Mouse (Mus musculus): ENCODE measurements at regions not wholly inside any gene's neighbourhood (a gene's known extent, or its start where the extent isn't known, plus 50 kb on each side); places are given as distances from the start of the nearest gene placed in this dataset.
"Not testable (repeated sequence)": the region's sequence is repeated elsewhere in the genome, so short reads cannot be mapped to it uniquely, and the experiment has no call there.

DNA sequence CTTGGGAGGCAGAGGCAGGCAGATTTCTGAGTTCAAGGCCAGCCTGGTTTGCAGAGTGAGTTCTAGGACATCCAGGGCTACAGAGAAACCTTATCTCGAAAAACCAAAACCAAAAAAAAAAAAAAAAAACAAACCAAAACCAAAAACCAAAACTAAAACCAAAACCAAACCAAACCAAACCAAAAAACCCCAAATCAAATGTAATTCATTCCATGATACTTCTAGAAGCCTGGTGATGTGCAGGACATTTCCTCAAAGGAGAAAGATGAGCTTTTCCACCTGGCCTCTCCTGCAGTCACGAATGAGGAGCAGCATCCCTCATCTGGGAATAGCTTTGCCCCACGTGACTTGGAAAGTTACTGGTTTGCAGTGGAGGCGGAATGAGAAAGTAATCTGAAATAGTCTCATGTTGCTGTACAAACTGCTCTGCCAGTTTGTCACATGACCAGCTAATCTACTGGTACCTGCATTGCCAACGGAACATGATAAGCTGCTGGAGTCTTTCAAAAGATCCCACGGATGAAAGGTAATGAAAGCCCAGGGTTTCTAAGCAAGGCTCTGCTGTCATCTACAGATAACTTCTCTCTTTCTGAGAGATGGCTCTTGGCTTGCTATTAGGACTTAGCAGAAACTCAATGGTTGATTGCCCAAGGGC is 127.8 kb upstream of the Max start:
- no peak for DNase-seq (ENCODE audit: low read depth, low spot score)

DNA sequence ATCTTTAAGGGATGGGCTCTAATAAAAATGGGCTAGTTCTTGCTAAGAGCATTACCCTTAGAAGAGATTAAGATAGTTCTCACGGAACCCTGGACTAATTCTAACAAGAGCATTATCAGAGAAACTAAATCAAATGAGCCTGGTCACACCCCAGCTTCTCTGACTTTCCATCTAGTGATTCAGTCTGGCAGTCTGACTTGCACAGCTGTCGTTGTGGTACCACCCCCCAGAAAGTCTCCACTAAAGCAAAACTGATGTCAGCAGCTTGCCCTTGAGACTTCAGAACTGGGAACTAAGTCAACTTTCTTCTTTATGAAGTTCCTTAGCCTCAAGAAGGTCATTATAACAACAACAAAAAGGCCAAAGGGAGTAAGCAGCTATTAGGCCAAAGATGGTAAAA is 126.5 kb upstream of the Max start:
- DNase-seq (ENCODE audit: low read depth, low spot score), result no peak

DNA sequence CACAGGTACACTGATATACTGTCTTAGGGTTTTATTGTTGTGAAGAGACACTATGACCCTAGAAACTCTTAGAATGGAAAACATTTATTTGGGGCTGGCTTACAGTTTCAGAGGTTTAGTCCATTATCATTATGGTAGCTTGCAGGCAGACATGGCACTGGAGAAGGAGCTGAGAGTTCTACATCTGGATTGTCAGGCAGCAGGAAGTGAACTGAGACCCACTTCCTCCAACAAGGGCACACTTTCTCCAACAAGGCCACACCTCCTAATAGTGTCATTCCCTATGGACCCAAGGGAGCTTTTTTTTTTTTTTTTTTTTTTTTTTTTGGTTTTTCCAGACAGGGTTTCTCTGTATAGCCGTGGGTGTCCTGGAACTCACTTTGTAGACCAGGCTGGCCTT is 124.9 kb upstream of the Max start:
- DNase-seq (ENCODE audit: low read depth, low spot score), result not testable (repeated sequence)

DNA sequence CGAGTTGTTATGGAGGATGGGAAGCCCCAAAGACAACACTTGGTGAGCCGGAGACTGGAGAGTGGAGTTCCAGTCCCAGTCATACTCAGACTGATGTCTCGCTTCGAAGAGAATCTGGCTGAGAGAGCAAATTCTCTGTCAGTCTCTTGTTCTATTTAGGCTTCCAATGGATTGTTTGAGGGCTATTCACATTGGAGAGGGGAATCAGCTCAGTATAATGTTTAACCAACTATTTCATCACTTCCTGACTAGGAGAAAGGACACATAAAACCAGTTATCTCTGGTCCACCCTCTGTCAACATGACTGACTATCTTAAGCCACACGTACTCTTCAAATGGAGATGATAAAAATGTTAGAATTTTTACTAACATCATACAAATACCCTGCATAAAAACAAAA is 123.9 kb upstream of the Max start:
- no peak for DNase-seq (ENCODE audit: low read depth, low spot score)

DNA sequence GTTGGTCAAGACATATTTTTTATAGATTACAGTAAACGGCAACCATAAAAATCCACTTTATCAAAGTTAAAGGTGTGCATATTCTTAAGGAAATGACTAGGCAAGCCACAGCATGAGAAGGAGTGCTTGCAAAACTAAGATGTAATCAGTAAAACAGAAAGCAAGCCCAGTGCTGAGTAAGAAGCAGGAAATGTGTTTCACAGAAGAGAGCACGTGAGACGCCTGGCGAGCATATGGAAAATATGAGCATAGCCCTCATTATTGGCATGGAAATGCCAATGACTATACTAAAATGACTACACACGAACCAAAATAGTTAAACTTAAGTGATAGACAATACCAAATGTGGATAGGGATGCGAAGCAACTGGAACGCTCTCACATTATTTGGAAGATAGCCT is 123.2 kb upstream of the Max start:
- no peak for DNase-seq (ENCODE audit: low read depth, low spot score)

DNA sequence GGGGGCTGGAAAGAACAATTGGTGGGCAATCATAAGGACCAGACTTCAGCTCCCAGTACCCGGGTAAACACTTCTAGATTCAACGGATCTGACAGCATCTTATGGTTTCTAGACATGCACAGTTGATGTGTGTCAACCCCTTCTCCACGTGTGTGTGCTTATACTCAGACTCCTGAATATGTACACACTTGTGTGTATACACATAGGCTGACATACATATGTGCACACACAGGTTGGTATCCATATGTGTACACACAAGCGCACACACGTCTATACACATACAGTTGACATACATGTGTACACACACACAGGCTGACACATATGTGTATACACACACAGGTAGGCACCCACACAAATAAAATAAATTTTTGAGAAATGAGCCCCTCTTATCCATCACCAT is 122.7 kb upstream of the Max start:
- no peak for DNase-seq (ENCODE audit: low read depth, low spot score)

DNA sequence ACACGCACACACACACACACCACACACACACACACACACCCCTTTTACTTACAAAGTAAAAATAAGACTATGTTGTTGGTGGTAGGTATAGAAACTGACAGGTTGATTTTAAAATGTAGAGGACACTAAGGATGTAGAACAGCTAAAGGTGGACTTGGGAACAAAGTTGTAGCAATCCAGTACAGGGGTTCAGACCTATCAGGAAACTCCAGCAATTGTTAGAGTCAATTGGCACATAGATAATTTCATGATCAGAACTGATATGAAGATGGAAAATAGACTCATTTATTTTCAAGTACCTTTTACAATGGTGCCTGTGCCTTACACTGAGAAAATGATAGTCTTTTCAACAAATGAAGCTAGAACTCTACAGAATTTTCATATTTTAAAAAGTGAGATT is 122.3 kb upstream of the Max start:
- no peak for DNase-seq (ENCODE audit: low read depth, low spot score)

DNA sequence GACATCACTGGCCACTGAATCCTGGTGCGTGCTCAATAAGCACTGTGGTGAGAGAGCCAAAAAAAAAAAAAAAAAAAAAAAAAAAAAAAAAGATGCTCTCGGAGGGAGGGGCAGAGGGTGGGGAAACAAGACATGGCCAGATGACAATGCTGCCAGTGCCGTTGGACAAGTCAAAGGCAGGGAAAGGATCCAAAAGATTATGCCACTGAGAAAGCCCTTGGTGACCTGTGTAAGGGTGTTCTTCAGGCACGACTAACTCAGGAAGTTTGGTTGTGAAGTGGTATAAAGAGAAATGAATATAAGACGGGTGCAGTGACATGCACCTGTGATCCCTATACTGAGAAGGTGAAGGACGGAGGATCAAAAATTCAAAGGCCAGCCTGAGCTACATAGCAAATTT is 121.8 kb upstream of the Max start:
- DNase-seq (ENCODE audit: low read depth, low spot score), result no peak

DNA sequence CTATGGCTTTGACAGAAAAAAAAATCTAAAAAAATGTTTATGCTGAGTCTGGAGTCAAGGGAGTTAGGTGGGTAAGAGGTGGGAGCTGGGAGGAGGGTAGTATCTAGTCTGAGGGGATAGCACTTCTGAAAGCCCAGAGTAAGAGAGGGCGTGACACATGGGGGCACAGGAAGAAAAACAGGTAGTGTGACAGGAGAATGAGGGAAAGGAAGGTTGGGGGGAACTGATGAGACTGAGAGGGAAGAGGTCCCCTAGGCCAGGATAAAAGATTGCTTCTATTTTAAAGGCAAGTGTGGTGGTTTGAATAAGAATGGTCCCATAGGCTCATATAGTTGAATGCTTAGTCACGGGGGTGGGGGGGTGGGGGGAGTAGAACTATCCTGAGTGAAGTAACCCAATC is 119.8 kb upstream of the Max start:
- no peak for DNase-seq (ENCODE audit: low read depth, low spot score)

DNA sequence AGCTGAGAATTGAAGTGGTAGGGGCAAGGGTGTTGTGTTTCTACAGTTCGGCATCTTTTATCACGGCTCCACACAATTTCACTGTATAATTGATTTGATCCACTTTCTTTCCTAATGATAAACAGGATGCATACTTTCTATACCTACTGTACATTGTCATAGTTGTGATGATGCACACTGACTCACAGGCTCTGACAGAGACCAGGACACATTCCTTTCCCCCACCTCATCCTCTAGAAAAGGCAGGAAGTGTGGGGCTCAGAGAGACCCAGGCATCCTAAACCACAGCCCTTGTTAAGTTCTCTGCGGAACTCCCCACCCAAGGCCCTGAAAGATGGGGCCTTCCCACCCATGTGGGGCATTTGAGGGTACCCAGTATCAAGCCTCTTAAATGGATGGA is 117.5 kb upstream of the Max start:
- DNase-seq (ENCODE audit: low read depth, low spot score), result no peak

DNA sequence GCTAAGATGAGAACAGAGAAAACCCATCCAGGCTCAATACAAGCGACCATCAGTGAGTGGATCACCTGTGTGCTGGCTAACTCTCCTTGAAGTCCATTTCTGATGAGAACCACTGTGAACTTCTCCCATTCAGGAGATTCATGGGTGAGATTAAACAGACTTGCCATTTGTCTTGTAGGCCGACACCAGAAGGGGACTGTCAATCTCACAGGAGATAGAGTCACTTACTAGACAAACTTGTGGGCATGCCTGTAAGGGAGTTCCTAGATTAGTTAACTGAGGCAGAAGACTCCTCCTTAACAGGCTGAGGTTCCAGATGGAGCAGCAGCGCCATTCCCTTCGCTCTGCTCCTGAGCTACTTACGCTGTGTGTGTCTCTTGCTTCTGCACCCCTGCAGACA is 114.7 kb upstream of the Max start:
- no peak for DNase-seq (ENCODE audit: low read depth, low spot score)

DNA sequence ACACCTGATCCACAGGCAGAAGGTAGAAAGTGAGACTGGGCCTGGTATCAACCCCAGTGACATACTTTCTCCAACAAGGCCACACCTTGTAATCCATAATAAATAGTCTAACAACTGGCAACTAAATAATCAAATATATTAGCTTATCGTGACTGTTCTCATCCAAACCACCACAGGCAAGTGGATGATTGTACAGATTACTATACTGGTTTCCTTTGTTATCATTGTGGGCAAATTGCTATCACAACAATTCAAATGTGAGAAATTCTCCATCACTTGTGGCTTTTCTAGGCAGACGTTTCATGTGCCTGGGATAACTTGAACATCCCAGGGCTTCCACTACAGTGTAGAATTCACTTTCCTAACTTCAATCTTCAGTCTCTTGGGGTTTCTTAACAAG is 112.6 kb upstream of the Max start:
- no peak for DNase-seq (ENCODE audit: low read depth, low spot score)

DNA sequence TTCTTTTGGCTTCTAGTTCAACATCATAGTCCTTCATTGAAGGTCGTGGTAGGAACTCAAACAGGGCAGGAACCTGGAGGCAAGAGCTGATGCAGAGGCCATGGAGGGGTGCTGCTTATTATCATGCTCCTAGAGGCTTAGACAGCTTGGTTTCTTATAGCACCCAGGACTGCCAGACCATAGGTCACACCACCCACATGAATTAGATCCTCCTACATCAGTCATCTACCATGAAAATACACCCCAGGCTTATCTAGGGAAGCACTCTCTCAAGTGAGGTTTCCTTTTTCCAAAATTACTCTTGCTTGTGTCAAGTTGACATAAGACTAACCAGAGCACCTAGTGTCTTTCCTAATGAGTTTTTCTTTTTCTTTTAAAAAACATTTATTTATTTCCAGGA is 109.7 kb upstream of the Max start:
- DNase-seq (ENCODE audit: low read depth, low spot score), result no peak

DNA sequence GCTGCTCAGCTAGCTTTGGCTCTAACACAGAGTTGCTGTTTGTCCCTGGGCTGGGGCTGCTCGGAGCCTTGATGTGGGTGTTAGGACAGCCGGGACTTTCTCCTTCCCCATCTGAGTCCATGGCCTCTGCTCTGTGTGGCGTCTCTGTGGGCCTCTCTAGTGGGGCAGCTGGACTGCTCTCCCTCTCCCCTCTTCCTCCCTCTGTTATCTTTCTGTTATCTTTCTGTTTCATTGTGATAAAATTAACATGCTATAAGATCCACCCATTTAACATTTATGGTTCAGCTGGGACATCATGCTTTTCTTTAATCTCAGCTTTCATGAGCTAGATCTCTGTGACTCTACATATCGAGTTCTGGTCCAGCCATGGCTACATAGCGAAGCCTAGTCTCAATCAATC is 105.9 kb upstream of the Max start:
- no peak for DNase-seq (ENCODE audit: low read depth, low spot score)

DNA sequence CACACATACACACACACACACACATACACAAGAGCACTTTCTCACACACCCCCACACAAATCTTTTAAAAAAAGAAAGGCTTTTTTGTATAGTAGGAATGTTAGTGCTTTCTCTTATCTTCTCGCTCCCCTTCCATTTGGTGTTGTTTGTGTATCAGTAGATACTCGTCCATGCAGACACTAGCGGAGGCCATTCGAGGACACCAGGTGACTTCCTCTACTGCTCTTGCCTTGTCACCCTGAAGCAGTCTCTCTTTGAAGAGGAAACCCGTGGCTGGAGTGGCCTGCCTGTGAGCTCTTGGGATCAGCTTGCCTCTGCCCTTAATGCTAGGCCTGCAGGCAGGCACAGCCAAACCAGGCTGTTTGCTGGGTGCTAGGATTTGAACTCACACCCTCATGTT is 105.1 kb upstream of the Max start:
- no peak for DNase-seq (ENCODE audit: low read depth, low spot score)

DNA sequence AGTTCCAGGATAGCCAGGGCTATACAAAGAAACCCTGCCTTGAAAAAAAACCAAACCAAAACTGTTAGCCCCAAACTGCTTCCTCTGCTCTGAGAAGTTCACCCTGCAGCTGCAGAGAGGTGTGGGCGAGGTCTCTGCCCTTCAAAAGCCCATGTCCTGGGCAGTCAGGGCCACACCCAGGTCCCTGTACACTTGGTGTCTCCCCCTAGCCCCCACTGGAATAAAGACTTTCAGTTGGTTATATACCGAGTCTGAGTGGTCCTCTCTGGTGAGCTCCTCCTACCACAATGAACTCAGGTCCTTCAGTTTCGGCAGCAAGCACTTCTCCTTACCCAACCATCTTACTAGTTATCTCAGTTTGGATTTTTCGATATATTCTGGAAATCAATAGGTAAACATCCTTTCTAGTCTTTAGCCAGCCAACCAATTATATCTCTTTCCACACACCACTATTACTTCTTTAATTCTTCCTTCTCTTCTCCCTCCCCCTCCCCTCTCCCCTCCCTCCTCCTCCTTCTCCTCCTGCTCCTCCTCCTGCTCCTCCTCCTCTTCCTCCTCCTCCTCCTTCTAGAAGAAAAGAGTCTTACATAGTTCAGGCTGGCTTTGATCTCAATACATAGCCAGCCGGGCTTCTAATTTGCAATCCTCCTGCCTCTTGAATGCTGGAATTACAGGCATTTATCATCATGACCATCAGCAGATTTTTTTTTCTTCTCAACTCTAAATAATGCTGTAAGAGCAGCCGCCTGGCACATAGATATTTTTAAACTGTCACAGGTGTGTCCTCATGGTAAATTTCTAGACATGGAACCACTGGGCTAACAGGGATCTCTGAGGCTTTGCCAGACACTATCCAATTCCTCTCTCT is 103.9 kb upstream of the Max start:
- peak; percentile 73 for DNase-seq (ENCODE audit: low read depth, low spot score)

DNA sequence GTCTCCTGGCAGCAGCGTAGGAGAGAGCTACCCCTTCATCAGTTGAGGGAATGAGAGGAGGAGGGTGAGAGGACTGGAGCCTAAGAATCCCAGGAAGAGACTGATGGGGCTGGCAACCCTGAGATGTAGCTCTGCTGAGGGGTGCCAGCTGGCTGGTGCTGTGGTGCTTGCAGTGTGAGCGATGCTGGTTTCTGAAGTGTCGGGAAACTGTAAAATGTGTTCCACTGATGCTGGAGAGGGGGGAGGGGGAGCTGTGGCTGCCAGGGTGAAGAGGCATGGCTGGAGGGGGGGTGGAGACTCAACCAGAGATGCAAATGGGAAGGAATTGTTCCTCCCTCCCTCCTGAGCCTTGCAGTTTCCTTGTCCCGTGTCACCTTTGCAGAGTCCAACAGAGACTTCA is 102.0 kb upstream of the Max start:
- DNase-seq (ENCODE audit: low read depth, low spot score), result no peak

DNA sequence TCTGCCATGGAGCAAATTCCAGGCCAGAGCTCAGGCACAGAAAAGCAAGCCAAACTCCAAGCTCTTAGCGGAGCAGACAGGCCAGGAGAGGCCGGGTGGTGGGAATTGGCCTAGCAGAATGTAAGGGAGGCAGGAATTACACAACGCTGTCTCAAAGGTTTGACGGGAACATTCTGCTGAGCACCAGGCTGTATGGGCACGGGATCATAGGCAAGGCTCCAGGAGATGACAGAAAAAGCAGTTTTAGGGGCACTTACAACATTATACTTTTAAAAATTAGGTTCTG is 99.5 kb upstream of the Max start:
- DNase-seq (ENCODE audit: low read depth, low spot score), result no peak

DNA sequence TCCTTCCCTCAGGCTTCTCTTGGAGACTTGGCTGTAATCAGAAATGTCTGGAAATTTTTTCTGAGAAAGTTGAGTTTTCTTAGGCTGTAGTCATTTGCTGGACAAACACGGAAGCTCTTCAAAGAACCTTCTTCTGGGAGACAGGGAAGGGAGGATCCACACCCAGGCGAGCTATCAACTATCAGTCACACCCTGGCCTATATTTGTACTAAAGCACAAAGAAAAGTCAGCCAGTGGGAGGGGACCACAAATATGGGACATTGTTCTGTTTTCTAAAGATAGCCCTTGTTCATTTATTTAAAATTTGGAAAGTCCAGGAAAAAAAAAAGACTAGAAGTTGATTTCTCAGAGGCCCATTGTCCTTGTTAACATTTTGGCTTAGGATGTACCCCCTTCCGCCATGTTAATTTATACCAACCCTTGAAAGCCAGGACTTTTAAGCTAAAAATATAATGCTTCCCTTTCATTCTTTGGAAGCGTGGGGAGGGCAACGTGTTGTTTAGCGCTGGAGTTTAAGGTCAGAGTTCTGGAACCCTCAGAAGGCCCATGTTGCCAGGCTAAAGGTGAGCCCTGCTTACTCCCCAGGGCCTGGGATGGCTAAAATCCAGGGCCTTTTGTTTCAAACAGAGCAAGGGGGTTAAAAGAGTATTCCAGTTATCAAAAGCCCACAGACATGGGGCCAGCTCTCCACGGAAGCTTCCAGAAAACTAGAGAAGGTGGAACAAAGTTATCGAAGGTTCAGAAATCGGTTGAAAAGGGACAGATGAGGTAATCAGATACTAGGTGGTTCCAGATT is 99.0 kb upstream of the Max start:
- no peak for DNase-seq (ENCODE audit: low read depth, low spot score)

DNA sequence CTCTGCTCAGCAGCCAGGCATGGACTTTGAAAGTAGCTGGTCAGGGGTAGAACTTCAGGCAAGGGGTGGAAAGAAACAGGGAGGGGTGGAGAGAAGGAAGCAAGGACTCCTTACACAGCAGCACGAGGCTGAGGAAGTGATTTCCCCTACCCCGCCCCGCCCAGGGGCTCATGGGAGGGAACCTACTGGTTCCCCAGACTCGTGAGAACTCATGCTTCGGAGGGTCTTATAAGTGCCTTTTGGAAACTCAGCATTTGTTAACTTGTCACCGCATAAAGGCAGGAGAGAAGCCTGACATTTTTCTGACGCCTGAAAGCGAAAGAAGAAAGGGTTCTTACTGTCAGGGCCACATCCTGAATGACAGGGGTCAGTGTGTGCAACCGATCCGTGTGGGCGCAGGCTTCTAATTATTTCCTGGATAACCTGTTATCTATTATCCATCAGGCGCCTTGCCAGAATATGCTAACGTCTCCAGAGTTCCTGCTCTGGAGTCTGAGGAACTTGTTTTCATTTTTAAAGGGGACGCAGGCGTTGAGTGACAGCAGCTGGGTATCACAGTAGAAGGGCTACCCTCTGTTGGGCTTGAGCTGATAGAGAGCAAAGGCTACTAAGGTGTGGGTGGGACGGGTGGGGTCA is 98.2 kb upstream of the Max start:
- peak; percentile 87 for DNase-seq (ENCODE audit: low read depth, low spot score)

DNA sequence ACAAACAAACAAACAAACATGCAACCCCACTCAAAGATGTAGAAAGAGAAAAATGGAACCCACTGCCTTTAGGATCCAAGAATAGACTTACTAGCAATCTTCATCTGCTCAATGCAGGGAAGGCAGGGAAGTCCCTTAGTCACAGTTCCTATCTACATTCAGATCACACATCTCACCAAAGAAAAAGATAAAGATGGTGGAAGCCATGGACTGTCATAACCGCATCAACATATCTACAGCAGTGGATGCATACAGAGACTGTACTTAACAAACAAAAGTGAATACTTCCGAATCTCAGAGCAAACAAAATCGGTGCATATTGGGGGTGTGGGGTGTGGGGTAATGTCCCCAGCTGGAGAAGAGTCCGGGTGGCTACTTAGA is 97.7 kb upstream of the Max start:
- no peak for DNase-seq (ENCODE audit: low read depth, low spot score)

DNA sequence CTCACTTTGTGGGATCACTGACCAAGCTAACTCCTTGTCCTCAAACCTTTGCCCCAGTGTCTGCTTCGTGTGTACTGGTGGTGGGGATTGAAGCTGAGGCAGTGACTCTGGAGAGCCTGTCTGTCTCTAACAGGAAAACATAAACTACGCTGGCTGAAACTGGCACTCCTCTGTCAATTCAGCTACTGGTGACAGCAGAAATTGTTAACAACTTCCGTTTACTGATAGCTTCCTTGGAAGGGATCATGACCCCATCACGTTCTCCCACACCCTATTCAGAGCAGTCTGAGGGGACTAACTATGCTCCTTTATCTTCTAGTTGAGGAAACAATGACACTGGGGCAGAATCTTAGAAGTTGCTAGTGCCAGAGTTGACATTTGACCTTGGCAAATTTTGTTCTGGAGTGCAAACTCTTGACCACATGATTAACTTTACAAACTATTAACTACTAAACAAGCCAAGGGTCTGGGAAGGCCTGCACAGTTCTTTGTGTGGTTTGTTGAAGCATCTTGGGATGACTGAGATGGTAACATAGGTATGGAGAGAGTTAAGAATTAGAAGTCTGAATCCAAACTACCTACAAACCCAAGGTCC is 96.7 kb upstream of the Max start:
- DNase-seq (ENCODE audit: low read depth, low spot score), result no peak

All from A20 (cell line).